Mouse (Mus musculus): ENCODE measurements around the gene 4933434E20Rik. TPM values are rescaled to one million over a fixed set of nuclear protein-coding genes. Genes with fewer than 3 reads are reported as not detected.
A peak's percentile ranks its signal among the peaks of the same experiment; 100 is the strongest.

4933434E20Rik gene
- polyA plus RNA-seq, 1 experiment from 2014 or later: 211 TPM

- no peak for ATAC-seq (replicated peaks; ENCODE audit: low FRiP score)
- Histone ChIP-seq H3K9ac (ENCODE audit: low read length) (no peak overlapping the region), H3K27ac (ENCODE audit: low read depth, low read length) (no peak overlapping the region), H3K9me3 (ENCODE audit: control insufficient read depth, low read length) (no peaks in the 10 kb centered on the region), H3K4me3 (ENCODE audit: low read depth, low read length) (no peak overlapping the region), H3K4me1 (replicated peaks; ENCODE audit: control insufficient read depth, insufficient read depth, low read length) (peaks cover 12% of the 10 kb centered on the region), H3K36me3 (ENCODE audit: control insufficient read depth, insufficient read depth, low read length) (no peaks in the 10 kb centered on the region), H3K27me3 (ENCODE audit: control insufficient read depth, insufficient read depth, low read length) (no peaks in the 10 kb centered on the region), H3K4me2 (ENCODE audit: low read depth, low read length, severe bottlenecking) (peak overlapping the region; percentile 37; the same call in 1 of the 2 replicates)
- DNase-seq (ENCODE audit: low spot score): peak; percentile 85
- WGBS: 5% methylated on average over 5 of the region's 5 CpGs
These were observed 25.7 kb downstream of the 4933434E20Rik start for GRCm38 (mm10) chr3:90076921-90077716.

DNA sequence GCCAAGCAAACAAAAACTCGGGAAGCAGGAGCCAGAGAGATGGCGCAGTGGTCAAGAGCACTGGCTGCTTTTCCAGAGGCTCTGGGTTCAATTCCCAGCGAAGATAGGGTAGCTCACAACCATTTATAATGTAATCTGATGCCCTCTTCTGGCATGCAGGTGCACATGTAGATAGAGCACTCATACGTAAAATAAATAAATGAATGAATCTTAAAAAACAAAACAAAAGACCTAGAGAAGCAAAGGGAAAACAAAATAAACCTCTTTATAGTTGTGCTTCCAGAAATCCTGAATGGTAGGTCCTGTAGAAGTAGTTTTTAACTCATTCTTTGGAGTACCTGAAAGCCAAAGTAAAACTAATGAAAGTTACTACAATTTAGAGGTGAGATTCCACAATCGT lies 26.8 kb downstream of the 4933434E20Rik start:
- Histone ChIP-seq H3K9ac (ENCODE audit: low read length) (no peak overlapping the region), H3K36me3 (ENCODE audit: control insufficient read depth, insufficient read depth, low read length) (no peaks in the 10 kb centered on the region), H3K4me3 (ENCODE audit: low read depth, low read length) (no peak overlapping the region), H3K27ac (ENCODE audit: low read depth, low read length) (no peak overlapping the region), H3K4me2 (ENCODE audit: low read depth, low read length, severe bottlenecking) (no peak overlapping the region), H3K27me3 (ENCODE audit: control insufficient read depth, insufficient read depth, low read length) (no peaks in the 10 kb centered on the region), H3K9me3 (ENCODE audit: control insufficient read depth, low read length) (no peaks in the 10 kb centered on the region), H3K4me1 (replicated peaks; ENCODE audit: control insufficient read depth, insufficient read depth, low read length) (peaks cover 17% of the 10 kb centered on the region)
- ATAC-seq (replicated peaks; ENCODE audit: low FRiP score): no peak
- WGBS: 58% methylated on average over 5 of the region's 5 CpGs
- no peak for DNase-seq (ENCODE audit: low spot score)

GRCm38 (mm10) chr3:90079133-90079762 lies 27.8 kb downstream of the 4933434E20Rik start:
- H3K4me1 ChIP-seq (replicated peaks; ENCODE audit: control insufficient read depth, insufficient read depth, low read length): peaks cover 20% of the 10 kb centered on the region
- H3K9ac ChIP-seq (ENCODE audit: low read length): peak overlapping the region; percentile 85
- no peaks in the 10 kb centered on the region for H3K9me3 ChIP-seq (ENCODE audit: control insufficient read depth, low read length)
- ATAC-seq (replicated peaks; ENCODE audit: low FRiP score) (peak; percentile 97), DNase-seq (ENCODE audit: low spot score) (peak; percentile 97)
- H3K27ac ChIP-seq (ENCODE audit: low read depth, low read length): peak overlapping the region; percentile 89
- no peaks in the 10 kb centered on the region for H3K36me3 ChIP-seq (ENCODE audit: control insufficient read depth, insufficient read depth, low read length)
- WGBS: under 1% methylated on average over 31 of the region's 33 CpGs
- peak overlapping the region; percentile 83 for H3K4me2 ChIP-seq (ENCODE audit: low read depth, low read length, severe bottlenecking)
- H3K4me3 ChIP-seq (ENCODE audit: low read depth, low read length): peak overlapping the region; percentile 92
- H3K27me3 ChIP-seq (ENCODE audit: control insufficient read depth, insufficient read depth, low read length): no peaks in the 10 kb centered on the region

DNA sequence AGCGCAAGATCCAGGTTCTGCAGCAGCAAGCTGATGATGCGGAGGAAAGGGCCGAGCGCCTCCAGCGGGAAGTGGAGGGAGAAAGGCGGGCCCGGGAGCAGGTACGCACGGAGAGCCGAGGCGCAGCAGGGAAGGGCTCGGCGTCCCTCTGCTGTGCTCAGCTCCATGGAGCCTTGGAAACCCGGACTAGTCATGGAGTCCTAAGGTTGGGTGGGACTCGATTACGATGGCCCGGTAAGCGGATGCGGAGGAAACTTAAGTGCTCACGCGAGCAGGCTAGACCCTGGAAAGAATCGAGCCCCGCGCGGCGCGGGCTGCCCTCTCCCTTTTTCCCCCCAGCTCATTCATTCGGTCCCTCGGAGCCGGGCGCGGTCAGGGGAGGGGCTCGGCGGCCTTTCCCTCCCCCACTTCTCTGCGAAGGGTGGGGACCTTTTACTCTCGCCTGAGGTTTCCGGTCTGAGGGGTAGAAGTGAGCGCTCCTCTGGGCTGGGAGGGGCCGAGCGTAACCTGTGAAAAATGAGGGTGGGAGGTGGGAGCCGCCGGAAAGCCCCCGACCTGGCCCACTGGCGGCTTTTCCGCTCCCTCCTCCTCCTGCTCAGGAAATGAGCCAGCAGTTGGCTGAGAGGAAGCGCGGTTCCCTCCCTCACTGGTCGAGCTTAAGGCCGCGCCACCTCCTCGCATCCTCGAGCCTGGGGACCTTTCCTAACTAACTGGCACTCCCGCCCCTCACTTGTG lies 28.5 kb downstream of the 4933434E20Rik start:
- Histone ChIP-seq H3K4me1 (replicated peaks; ENCODE audit: control insufficient read depth, insufficient read depth, low read length) (peaks cover 20% of the 10 kb centered on the region), H3K27me3 (ENCODE audit: control insufficient read depth, insufficient read depth, low read length) (no peaks in the 10 kb centered on the region), H3K27ac (ENCODE audit: low read depth, low read length) (peak overlapping the region; percentile 89), H3K9me3 (ENCODE audit: control insufficient read depth, low read length) (no peaks in the 10 kb centered on the region), H3K4me2 (ENCODE audit: low read depth, low read length, severe bottlenecking) (peak overlapping the region; percentile 83), H3K9ac (ENCODE audit: low read length) (peak overlapping the region; percentile 85), H3K4me3 (ENCODE audit: low read depth, low read length) (peak overlapping the region; percentile 92), H3K36me3 (ENCODE audit: control insufficient read depth, insufficient read depth, low read length) (no peaks in the 10 kb centered on the region)
- under 1% methylated on average over 48 of the region's 53 CpGs for WGBS
- ATAC-seq (replicated peaks; ENCODE audit: low FRiP score) (peak; percentile 68), DNase-seq (ENCODE audit: low spot score) (peak; percentile 83)

GRCm38 (mm10) chr3:90080498-90080863 lies 29.0 kb downstream of the 4933434E20Rik start:
- Histone ChIP-seq H3K27me3 (ENCODE audit: control insufficient read depth, insufficient read depth, low read length) (no peaks in the 10 kb centered on the region), H3K9me3 (ENCODE audit: control insufficient read depth, low read length) (no peaks in the 10 kb centered on the region), H3K36me3 (ENCODE audit: control insufficient read depth, insufficient read depth, low read length) (no peaks in the 10 kb centered on the region), H3K4me3 (ENCODE audit: low read depth, low read length) (peak overlapping the region; percentile 92), H3K4me2 (ENCODE audit: low read depth, low read length, severe bottlenecking) (peak overlapping the region; percentile 83), H3K4me1 (replicated peaks; ENCODE audit: control insufficient read depth, insufficient read depth, low read length) (peaks cover 20% of the 10 kb centered on the region), H3K27ac (ENCODE audit: low read depth, low read length) (peak overlapping the region; percentile 89; the same call in 1 of the 2 replicates), H3K9ac (ENCODE audit: low read length) (peak overlapping the region; percentile 85)
- WGBS: 0% methylated on average over 6 of the region's 6 CpGs
- ATAC-seq (replicated peaks; ENCODE audit: low FRiP score) (no peak), DNase-seq (ENCODE audit: low spot score) (no peak)

GRCm38 (mm10) chr3:90081365-90082240 lies 30.2 kb downstream of the 4933434E20Rik start:
- Histone ChIP-seq H3K4me3 (ENCODE audit: low read depth, low read length) (peak overlapping the region; percentile 5; the same call in 1 of the 2 replicates), H3K36me3 (ENCODE audit: control insufficient read depth, insufficient read depth, low read length) (no peaks in the 10 kb centered on the region), H3K9ac (ENCODE audit: low read length) (0 out of 2 replicates have a peak overlapping the region, but pooled peaks have one; percentile 18), H3K27ac (ENCODE audit: low read depth, low read length) (no peak overlapping the region), H3K4me1 (replicated peaks; ENCODE audit: control insufficient read depth, insufficient read depth, low read length) (peaks cover 20% of the 10 kb centered on the region), H3K4me2 (ENCODE audit: low read depth, low read length, severe bottlenecking) (peak overlapping the region; percentile 26; the same call in 1 of the 2 replicates), H3K27me3 (ENCODE audit: control insufficient read depth, insufficient read depth, low read length) (no peaks in the 10 kb centered on the region), H3K9me3 (ENCODE audit: control insufficient read depth, low read length) (no peaks in the 10 kb centered on the region)
- ATAC-seq (replicated peaks; ENCODE audit: low FRiP score): no peak
- WGBS: 86% methylated on average over 5 of the region's 5 CpGs
- no peak for DNase-seq (ENCODE audit: low spot score)

GRCm38 (mm10) chr3:90083034-90083433 lies 31.6 kb downstream of the 4933434E20Rik start:
- DNase-seq (ENCODE audit: low spot score) (no peak), ATAC-seq (replicated peaks; ENCODE audit: low FRiP score) (no peak)
- 73% methylated on average over 5 of the region's 5 CpGs for WGBS
- Histone ChIP-seq H3K4me1 (replicated peaks; ENCODE audit: control insufficient read depth, insufficient read depth, low read length) (peaks cover 15% of the 10 kb centered on the region), H3K27me3 (ENCODE audit: control insufficient read depth, insufficient read depth, low read length) (no peaks in the 10 kb centered on the region), H3K36me3 (ENCODE audit: control insufficient read depth, insufficient read depth, low read length) (peaks cover 3% of the 10 kb centered on the region; the same call in 1 of the 2 replicates), H3K9ac (ENCODE audit: low read length) (no peak overlapping the region), H3K4me3 (ENCODE audit: low read depth, low read length) (no peak overlapping the region), H3K4me2 (ENCODE audit: low read depth, low read length, severe bottlenecking) (no peak overlapping the region), H3K27ac (ENCODE audit: low read depth, low read length) (no peak overlapping the region), H3K9me3 (ENCODE audit: control insufficient read depth, low read length) (no peaks in the 10 kb centered on the region)

Data from forebrain, embryonic 11.5 days (tissue).